In genomic region chr11:46029485-46029884, GRCm38 (mm10) we compare ENCODE assay signal across 18 mouse cellular contexts. TPM values are rescaled to one million over a fixed set of nuclear protein-coding genes. Genes with fewer than 3 reads are reported as not detected.
DNase-seq lines count a peak whose midpoint lies in the region; ATAC-seq and TF ChIP-seq lines count a peak whose summit lies in the region.
"Had no signal": no experiment of that assay in that cellular context is flagged by ENCODE, and none has a peak within 500 bp of the region (broad histone marks: within the 10 kb centered on the region; RNA-seq: fewer than 3 reads in every experiment).

No protein-coding gene starts in this region.

- no peaks in the 10 kb centered on the region for H3K27me3 ChIP-seq in kidney, adult 2 months (replicated peaks; ENCODE audit: control insufficient read depth, insufficient read depth, low read length)
- H3K27me3 ChIP-seq in midbrain, embryonic 11.5 days (ENCODE audit: control insufficient read depth, insufficient read depth, low read length): no peaks in the 10 kb centered on the region
- H3K27me3 ChIP-seq in midbrain, embryonic 10.5 days (ENCODE audit: low read depth, poor library complexity, severe bottlenecking): no peaks in the 10 kb centered on the region
- no peaks in the 10 kb centered on the region for H3K27me3 ChIP-seq in limb, embryonic 13.5 days
- H3K27me3 ChIP-seq: CH12.LX; forebrain, embryonic 13.5 days had no signal

- ATAC-seq in midbrain, embryonic 11.5 days (ENCODE audit: low FRiP score): no peak
- no peak for ATAC-seq in limb, embryonic 13.5 days (ENCODE audit: low FRiP score, low read depth)
- ATAC-seq in megakaryocyte-erythroid progenitor cell, adult 5-6 weeks (replicated peaks; ENCODE audit: low FRiP score, low TSS enrichment, poor library complexity, severe bottlenecking): no peak
- ATAC-seq: forebrain, embryonic 13.5 days had no signal

- no peak for TF ChIP-seq POLR2A in kidney, adult 2 months (IDR thresholded peaks at IDR 0.05; ENCODE audit: low read depth, low read length)

- H3K4me1 ChIP-seq in kidney, adult 2 months (ENCODE audit: control insufficient read depth, insufficient read depth, low read length): no peaks in the 10 kb centered on the region
- H3K4me1 ChIP-seq in midbrain, embryonic 11.5 days (ENCODE audit: control insufficient read depth, insufficient read depth, low read length): no peaks in the 10 kb centered on the region
- peaks cover 6% of the 10 kb centered on the region; the same call in 1 of the 2 replicates for H3K4me1 ChIP-seq in midbrain, embryonic 10.5 days
- peaks cover 19% of the 10 kb centered on the region for H3K4me1 ChIP-seq in limb, embryonic 13.5 days
- H3K4me1 ChIP-seq: forebrain, embryonic 13.5 days had no signal

- H3K9ac ChIP-seq in midbrain, embryonic 11.5 days (ENCODE audit: low read length): no peak overlapping the region
- H3K9ac ChIP-seq in limb, embryonic 13.5 days: peak overlapping the region; percentile 9; the same call in 1 of the 2 replicates
- H3K9ac ChIP-seq: forebrain, embryonic 13.5 days; liver, embryonic 14.5 days had no signal

- no peaks in the 10 kb centered on the region for H3K36me3 ChIP-seq in kidney, adult 2 months (ENCODE audit: control insufficient read depth, insufficient read depth, low read length)
- H3K36me3 ChIP-seq in midbrain, embryonic 11.5 days (ENCODE audit: control insufficient read depth, insufficient read depth, low read length): no peaks in the 10 kb centered on the region
- H3K36me3 ChIP-seq in midbrain, embryonic 10.5 days: no peaks in the 10 kb centered on the region
- H3K36me3 ChIP-seq in limb, embryonic 13.5 days: no peaks in the 10 kb centered on the region

- no peak for TF ChIP-seq CTCF in gastrocnemius, adult 2 months (IDR thresholded peaks at IDR 0.05)
- TF ChIP-seq CTCF in kidney, adult 2 months (conservative IDR thresholded peaks at IDR 0.05; ENCODE audit: insufficient read depth, insufficient read length, low read depth, low read length): no peak

- WGBS in kidney, adult 2 months: 50% methylated on average over 2 of the region's 2 CpGs
- 83% methylated on average over 2 of the region's 2 CpGs for WGBS in midbrain, embryonic 11.5 days
- 87% methylated on average over 2 of the region's 2 CpGs for WGBS in midbrain, embryonic 10.5 days
- WGBS in limb, embryonic 13.5 days: 15% methylated on average over 2 of the region's 2 CpGs

- intact Hi-C loops in gastrocnemius, adult 2 months (cut with DNase I): no loop called here

- peak overlapping the region; percentile 58 for H3K27ac ChIP-seq in gastrocnemius, adult 2 months
- H3K27ac ChIP-seq in kidney, adult 2 months (ENCODE audit: insufficient read depth, low read depth, low read length): no peak overlapping the region
- H3K27ac ChIP-seq in midbrain, embryonic 11.5 days (ENCODE audit: low read depth, low read length): no peak overlapping the region
- H3K27ac ChIP-seq in midbrain, embryonic 10.5 days (replicated peaks): no peak overlapping the region
- peak overlapping the region; percentile 69 for H3K27ac ChIP-seq in limb, embryonic 13.5 days
- H3K27ac ChIP-seq: forebrain, embryonic 13.5 days; liver, embryonic 14.5 days had no signal

- H3K4me2 ChIP-seq in midbrain, embryonic 11.5 days: no peak overlapping the region
- peak overlapping the region; percentile 27 for H3K4me2 ChIP-seq in limb, embryonic 13.5 days (replicated peaks)
- H3K4me2 ChIP-seq: forebrain, embryonic 13.5 days had no signal

- H3K4me3 ChIP-seq in gastrocnemius, adult 2 months: no peak overlapping the region
- no peak overlapping the region for H3K4me3 ChIP-seq in kidney, adult 2 months (ENCODE audit: insufficient read depth, low read depth, low read length)
- no peak overlapping the region for H3K4me3 ChIP-seq in midbrain, embryonic 11.5 days (ENCODE audit: low read depth, low read length)
- H3K4me3 ChIP-seq in midbrain, embryonic 10.5 days: no peak overlapping the region
- H3K4me3 ChIP-seq in limb, embryonic 13.5 days: no peak overlapping the region
- H3K4me3 ChIP-seq: forebrain, embryonic 13.5 days had no signal

- no peaks in the 10 kb centered on the region for H3K9me3 ChIP-seq in midbrain, embryonic 11.5 days (ENCODE audit: control insufficient read depth, low read length)
- H3K9me3 ChIP-seq in midbrain, embryonic 10.5 days (replicated peaks): no peaks in the 10 kb centered on the region
- no peaks in the 10 kb centered on the region for H3K9me3 ChIP-seq in limb, embryonic 13.5 days
- H3K9me3 ChIP-seq: forebrain, embryonic 13.5 days had no signal

- DNase-seq in gastrocnemius, adult 2 months: no peak
- DNase-seq in gastrocnemius, adult 18-20 months (ENCODE audit: low spot score): no peak
- DNase-seq in kidney, adult 2 months: peak; percentile 13
- no peak for DNase-seq in kidney, postnatal 36 days
- peak; percentile 47 for DNase-seq in midbrain, embryonic 11.5 days (ENCODE audit: low spot score, missing footprints)
- no peak for DNase-seq in midbrain, embryonic 10.5 days (ENCODE audit: low spot score)
- DNase-seq: cerebellum, postnatal 14 days; embryo, embryonic 11 days; retina, postnatal 1 day; right cerebral cortex, postnatal 4 days; thymus, postnatal 36 days had no signal

RNA-seq across cellular contexts. Expression of gene Gm12166, which starts 22.6 kb away (rescaled TPM):
- total RNA-seq in gastrocnemius, adult 2 months (2021): under 1 TPM; 0.64 to 0.99 TPM
- total RNA-seq in gastrocnemius, adult 18-20 months (2021): under 1 TPM; 0.48 to 0.50 TPM
- 9.6 and 14.2 TPM in 2 replicates for polyA plus RNA-seq in kidney, adult 2 months (2012; rRNA removed)
- polyA plus RNA-seq in midbrain, embryonic 11.5 days (2014; fragmentation: Nextera tagmentation; extraction: Ambion mirVana): 1.4 and 2.5 TPM in 2 replicates
- 2.4 and 3.4 TPM in 2 replicates for polyA plus RNA-seq in midbrain, embryonic 10.5 days (2016; fragmentation: Nextera tagmentation; extraction: Ambion mirVana)
- 2.4 and 5.4 TPM in 2 replicates for polyA plus RNA-seq in limb, embryonic 13.5 days (2015; fragmentation: Nextera tagmentation; extraction: Ambion mirVana)
- 8.4 TPM in 1 of 2 replicates, not detected in the other for total RNA-seq in megakaryocyte-erythroid progenitor cell, adult 5-6 weeks (2014; fragmentation: Nextera tagmentation)
- total RNA-seq in megakaryocyte-erythroid progenitor cell, adult 5-6 weeks (2017): 7.6 and 8.1 TPM in 2 replicates

RNA-seq across cellular contexts. Expression of gene Adam19, which starts 26.3 kb away (rescaled TPM):
- 1 to 10 TPM; 3.0 to 3.7 TPM for total RNA-seq in gastrocnemius, adult 2 months (2021)
- total RNA-seq in gastrocnemius, adult 18-20 months (2021): 1 to 10 TPM; 1.9 to 4.1 TPM
- polyA plus RNA-seq in kidney, adult 2 months (2012; rRNA removed): 2.9 and 3.6 TPM in 2 replicates
- polyA plus RNA-seq in midbrain, embryonic 11.5 days (2014; fragmentation: Nextera tagmentation; extraction: Ambion mirVana): 6.1 and 6.6 TPM in 2 replicates
- polyA plus RNA-seq in midbrain, embryonic 10.5 days (2016; fragmentation: Nextera tagmentation; extraction: Ambion mirVana): 9.3 and 11.1 TPM in 2 replicates
- 15.6 and 16.4 TPM in 2 replicates for polyA plus RNA-seq in limb, embryonic 13.5 days (2015; fragmentation: Nextera tagmentation; extraction: Ambion mirVana)
- total RNA-seq in megakaryocyte-erythroid progenitor cell, adult 5-6 weeks (2014; fragmentation: Nextera tagmentation): 0.20 and 0.92 TPM in 2 replicates
- total RNA-seq in megakaryocyte-erythroid progenitor cell, adult 5-6 weeks (2017): not detected in 2 replicates

RNA-seq across cellular contexts. Expression of gene Sox30, which starts 49.4 kb away (rescaled TPM):
- total RNA-seq in gastrocnemius, adult 2 months (2021): not detected
- total RNA-seq in gastrocnemius, adult 18-20 months (2021): not detected
- polyA plus RNA-seq in kidney, adult 2 months (2012; rRNA removed): 0.05 and 0.11 TPM in 2 replicates
- polyA plus RNA-seq in midbrain, embryonic 11.5 days (2014; fragmentation: Nextera tagmentation; extraction: Ambion mirVana): 0.18 and 0.21 TPM in 2 replicates
- 0.05 and 0.09 TPM in 2 replicates for polyA plus RNA-seq in midbrain, embryonic 10.5 days (2016; fragmentation: Nextera tagmentation; extraction: Ambion mirVana)
- 0.22 and 0.31 TPM in 2 replicates for polyA plus RNA-seq in limb, embryonic 13.5 days (2015; fragmentation: Nextera tagmentation; extraction: Ambion mirVana)
- total RNA-seq in megakaryocyte-erythroid progenitor cell, adult 5-6 weeks (2014; fragmentation: Nextera tagmentation): not detected in 2 replicates
- not detected in 2 replicates for total RNA-seq in megakaryocyte-erythroid progenitor cell, adult 5-6 weeks (2017)
- total RNA-seq: CH12.LX; monocyte, adult 5-6 weeks; neutrophil, adult 5-6 weeks had no signal
- polyA plus RNA-seq: forebrain, embryonic 13.5 days had no signal

Comparison
In these comparisons a context has a peak if more than half of its experiments do, and no peak if none do; other contexts are left out.
1. DNase-seq: peak in kidney, adult 2 months (single experiment) and midbrain, embryonic 11.5 days (single experiment); none in gastrocnemius, adult 2 months (single experiment), gastrocnemius, adult 18-20 months (single experiment), kidney, postnatal 36 days (0 of 2) and midbrain, embryonic 10.5 days (single experiment).
2. H3K27ac ChIP-seq: peak in gastrocnemius, adult 2 months (single experiment) and limb, embryonic 13.5 days (single experiment); none in kidney, adult 2 months (single experiment), midbrain, embryonic 11.5 days (single experiment) and midbrain, embryonic 10.5 days (single experiment).